Mouse (Mus musculus) CD4-positive, CD25-positive, alpha-beta regulatory T cell (primary cell): ENCODE results near the gene Olfr723. TPM values are rescaled to one million over a fixed set of nuclear protein-coding genes. Genes with fewer than 3 reads are reported as not detected.

Experiments
- polyA plus RNA-seq: library from polyadenylated mRNA; unstranded; fragments of 100-300 nt; shearing (Covaris generic); gene quantifications from one replicate; pipeline ENCODE4 v1.2.1, GENCODE M21; 2017

Gene Olfr723
- polyA plus RNA-seq: not detected

DNA sequence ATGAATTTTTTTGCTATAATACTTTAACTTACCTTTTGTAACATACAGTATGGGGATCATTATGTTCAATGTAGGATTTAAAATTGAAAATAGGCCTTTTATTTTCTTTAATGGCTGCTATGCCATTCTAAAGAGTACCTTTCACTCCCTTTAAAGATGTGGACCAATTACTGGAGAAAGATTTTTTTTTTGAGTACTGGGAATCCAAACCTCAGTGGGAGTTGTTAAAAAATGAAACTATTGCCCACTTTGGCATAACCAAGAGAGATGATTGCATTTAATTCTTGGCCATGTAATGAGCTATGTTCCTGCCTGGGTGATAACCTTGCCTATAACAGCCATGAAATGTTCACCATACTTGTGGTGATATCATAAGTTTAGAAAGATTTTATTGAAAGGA is at the start of gene Olfr723:
TSS of gene Olfr723 (minus strand) at position 101 of the 400 bp plus-strand sequence.

DNA sequence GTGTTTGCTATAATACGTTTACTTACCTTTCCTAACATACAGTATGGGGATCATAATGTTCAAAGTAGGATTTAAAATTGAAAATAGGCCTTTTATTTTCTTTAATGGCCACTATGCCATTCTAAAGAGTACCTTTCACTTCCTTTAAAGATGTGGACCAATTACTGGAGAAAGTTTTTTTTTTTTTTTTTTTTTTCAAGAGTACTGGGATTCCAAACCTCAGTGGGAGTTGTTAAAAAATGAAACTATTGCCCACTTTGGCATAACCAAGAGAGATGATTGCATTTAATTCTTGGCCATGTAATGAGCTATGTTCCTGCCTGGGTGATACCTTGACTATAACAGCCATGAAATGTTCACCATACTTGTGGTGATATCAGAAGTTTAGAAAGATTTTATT is 31.6 kb upstream of the Olfr723 start, which contains the start of gene Olfr724:
TSS of gene Olfr724 (minus strand) at position 101 of the 400 bp plus-strand sequence.

DNA sequence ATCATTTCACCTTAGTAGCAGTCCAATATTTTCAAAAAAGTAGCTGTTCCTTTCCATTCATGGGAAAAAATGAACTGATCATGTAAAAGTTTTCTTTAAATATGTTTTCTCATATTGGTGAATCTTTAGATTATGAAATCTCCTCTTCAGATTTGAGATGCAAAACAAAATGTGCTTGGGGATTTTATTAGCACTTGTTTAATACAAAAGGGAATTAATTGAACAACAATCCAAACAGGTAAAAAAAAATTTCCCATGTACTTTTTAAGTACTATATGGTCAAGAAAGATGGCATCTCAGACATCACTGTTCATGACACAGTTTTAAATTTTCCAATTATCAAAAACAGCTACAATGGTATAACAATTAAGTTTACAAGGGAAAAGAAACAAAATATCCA is 29.7 kb downstream of the Olfr723 start, which contains the start of gene Olfr722:
TSS of gene Olfr722 (minus strand) at position 101 of the 400 bp plus-strand sequence.

Other genes with a start within 250 kb of the Olfr723 start
- gene Armh4, start 148.4 kb downstream of the Olfr723 start, polyA plus RNA-seq: not detected
- not detected for gene Olfr722, start 29.8 kb downstream of the Olfr723 start, polyA plus RNA-seq
- gene Olfr724, start 31.5 kb upstream of the Olfr723 start, polyA plus RNA-seq: not detected
- gene Olfr725, start 108.6 kb upstream of the Olfr723 start, polyA plus RNA-seq: not detected
- not detected for gene Olfr726, start 159.2 kb upstream of the Olfr723 start, polyA plus RNA-seq
- not detected for gene Olfr727, start 191.4 kb upstream of the Olfr723 start, polyA plus RNA-seq
- 0.04 TPM for gene Olfr728, start 210.9 kb upstream of the Olfr723 start, polyA plus RNA-seq
- 0.12 TPM for gene Olfr729, start 221.1 kb upstream of the Olfr723 start, polyA plus RNA-seq